Mouse (Mus musculus): ENCODE measurements around the gene F2rl1.

The F2rl1 gene

DNA sequence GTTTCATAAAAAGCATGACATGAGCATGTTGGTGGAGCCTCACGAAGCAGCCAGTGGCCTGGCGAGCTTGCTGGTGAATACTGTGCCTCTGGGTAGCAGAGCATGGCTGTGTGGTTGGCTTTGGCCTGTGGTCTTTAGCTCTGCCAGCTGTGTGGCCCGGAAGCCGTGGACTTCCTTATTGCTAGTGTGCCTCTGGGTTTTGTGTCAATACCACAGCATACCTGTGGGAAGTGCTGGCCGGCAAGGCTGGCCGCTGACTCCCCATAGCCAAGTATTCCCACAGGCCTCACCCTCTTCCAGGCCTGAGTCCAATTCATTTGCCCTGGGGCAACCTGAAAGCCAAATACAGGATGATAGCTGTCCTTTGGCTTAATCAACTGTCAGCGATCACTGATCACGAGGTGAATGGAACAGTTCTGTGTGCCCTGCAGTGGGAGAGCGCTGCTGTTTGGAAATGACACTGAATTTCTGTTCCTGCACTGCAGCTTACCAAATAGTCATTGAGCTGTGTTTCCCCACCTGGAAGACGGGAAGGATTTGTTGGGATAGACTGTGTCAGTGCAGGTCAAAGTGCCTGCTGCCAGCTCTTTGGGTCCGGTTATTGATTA lies 29.0 kb upstream of the F2rl1 start:
- 0 out of 2 replicates have a peak, but pooled peaks cover 5% of the 10 kb centered on the region for H3K27me3 ChIP-seq (ENCODE audit: insufficient read depth, low read length)
- H3K9me3 ChIP-seq (ENCODE audit: low read length), result peaks cover 35% of the 10 kb centered on the region
- no peak for TF ChIP-seq NANOG (IDR thresholded peaks at IDR 0.05; ENCODE audit: borderline replicate concordance, low read length)
- no peak for TF ChIP-seq CTCF (conservative IDR thresholded peaks at IDR 0.05; ENCODE audit: low read length)
- no peak for TF ChIP-seq POU5F1 (IDR thresholded peaks at IDR 0.05; ENCODE audit: borderline replicate concordance, low read length)
- H3K4me3 ChIP-seq (replicated peaks; ENCODE audit: low read length), result no peak overlapping the region
- H3K36me3 ChIP-seq (ENCODE audit: insufficient read depth, low read length), result no peaks in the 10 kb centered on the region
- H3K4me1 ChIP-seq (replicated peaks; ENCODE audit: low read depth, low read length), result peaks cover 27% of the 10 kb centered on the region

DNA sequence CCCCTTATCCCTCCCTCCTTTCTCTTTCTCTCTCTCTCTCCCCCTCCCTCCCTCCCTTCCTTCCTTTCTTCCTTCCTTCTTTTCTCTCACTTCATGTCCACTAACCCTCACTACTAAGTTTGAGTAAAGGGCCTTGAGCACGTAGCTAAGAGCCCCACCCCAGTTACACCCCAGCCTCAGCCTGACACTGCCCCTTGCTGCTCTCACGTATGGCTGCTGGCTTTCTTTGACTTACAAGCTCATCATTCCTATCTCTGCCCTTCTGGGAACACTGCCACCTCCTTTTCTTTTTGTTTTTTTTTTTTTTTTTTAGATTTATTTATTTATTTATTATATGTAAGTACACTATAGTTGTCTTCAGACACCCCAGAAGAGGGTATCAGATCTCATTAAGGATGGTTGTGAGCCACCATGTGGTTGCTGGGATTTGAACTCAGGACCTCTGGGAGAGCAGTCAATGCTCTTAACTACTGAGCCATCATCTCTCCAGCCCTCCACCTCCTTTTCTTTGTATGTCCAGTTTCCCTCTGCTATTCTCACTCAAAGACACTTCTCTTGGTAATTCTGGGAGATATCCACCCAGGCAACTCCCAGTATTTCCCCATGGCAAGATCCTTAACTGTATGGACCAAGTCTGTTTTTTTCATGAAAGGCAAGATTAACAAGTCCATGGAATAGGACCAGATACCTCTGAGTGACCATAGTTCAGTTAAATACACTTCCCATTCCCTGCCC lies 25.8 kb upstream of the F2rl1 start:
- Histone ChIP-seq H3K4me3 (replicated peaks; ENCODE audit: low read length) (no peak overlapping the region), H3K9me3 (ENCODE audit: low read length) (peaks cover 21% of the 10 kb centered on the region), H3K4me1 (replicated peaks; ENCODE audit: low read depth, low read length) (peaks cover 44% of the 10 kb centered on the region), H3K27me3 (ENCODE audit: insufficient read depth, low read length) (peaks cover 9% of the 10 kb centered on the region; the same call in 1 of the 2 replicates), H3K36me3 (ENCODE audit: insufficient read depth, low read length) (no peaks in the 10 kb centered on the region)
- TF ChIP-seq NANOG (IDR thresholded peaks at IDR 0.05; ENCODE audit: borderline replicate concordance, low read length) (no peak), POU5F1 (IDR thresholded peaks at IDR 0.05; ENCODE audit: borderline replicate concordance, low read length) (no peak), CTCF (conservative IDR thresholded peaks at IDR 0.05; ENCODE audit: low read length) (no peak)

DNA sequence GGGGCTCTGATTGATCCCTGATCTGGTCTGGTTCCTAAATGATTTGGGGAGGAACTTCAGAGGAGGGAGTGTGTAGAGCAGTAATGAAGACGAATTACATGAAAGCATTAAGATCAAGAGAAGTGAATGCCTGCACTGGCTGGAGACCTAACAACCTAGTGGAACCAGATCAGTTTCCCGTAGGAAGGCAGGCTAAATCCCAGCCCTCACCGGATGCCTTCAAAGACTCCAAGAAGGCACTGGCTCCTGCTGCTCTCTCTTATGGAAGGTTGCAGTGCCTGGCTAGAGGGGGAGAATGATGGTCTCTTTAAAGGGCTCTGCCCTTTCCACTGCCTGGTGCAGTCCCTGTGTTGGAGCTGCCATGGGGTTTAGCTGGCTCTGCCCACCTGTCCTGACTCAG lies 24.4 kb upstream of the F2rl1 start:
- Histone ChIP-seq H3K27me3 (ENCODE audit: insufficient read depth, low read length) (peaks cover 9% of the 10 kb centered on the region; the same call in 1 of the 2 replicates), H3K9me3 (ENCODE audit: low read length) (peaks cover 7% of the 10 kb centered on the region), H3K4me1 (replicated peaks; ENCODE audit: low read depth, low read length) (peaks cover 48% of the 10 kb centered on the region), H3K36me3 (ENCODE audit: insufficient read depth, low read length) (no peaks in the 10 kb centered on the region), H3K4me3 (replicated peaks; ENCODE audit: low read length) (no peak overlapping the region)
- TF ChIP-seq POU5F1 (IDR thresholded peaks at IDR 0.05; ENCODE audit: borderline replicate concordance, low read length), result no peak
- TF ChIP-seq CTCF (conservative IDR thresholded peaks at IDR 0.05; ENCODE audit: low read length), result no peak
- TF ChIP-seq NANOG (IDR thresholded peaks at IDR 0.05; ENCODE audit: borderline replicate concordance, low read length), result no peak

DNA sequence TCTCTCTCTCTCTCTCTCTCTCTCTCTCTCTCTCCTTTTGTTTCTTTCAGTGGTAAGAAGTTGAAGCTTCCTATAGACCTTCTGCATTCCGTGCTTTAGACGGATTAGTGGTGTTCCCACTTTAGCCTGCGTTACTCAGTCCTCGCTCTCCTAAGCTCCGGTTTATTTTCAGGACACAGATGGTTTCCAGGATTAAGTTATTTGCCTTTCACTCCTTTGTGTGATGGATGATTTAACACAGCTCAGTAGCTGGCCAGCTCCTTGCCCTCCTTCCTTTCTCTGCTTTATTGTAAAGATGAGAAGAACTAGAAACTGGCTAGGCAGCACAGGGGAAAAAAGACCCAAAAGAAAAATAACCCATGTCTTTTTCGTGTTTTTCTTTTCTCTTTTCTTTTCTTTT lies 23.8 kb upstream of the F2rl1 start:
- Histone ChIP-seq H3K27me3 (ENCODE audit: insufficient read depth, low read length) (peaks cover 9% of the 10 kb centered on the region; the same call in 1 of the 2 replicates), H3K4me3 (replicated peaks; ENCODE audit: low read length) (no peak overlapping the region), H3K9me3 (ENCODE audit: low read length) (peaks cover 1% of the 10 kb centered on the region; the same call in 1 of the 2 replicates), H3K4me1 (replicated peaks; ENCODE audit: low read depth, low read length) (peaks cover 48% of the 10 kb centered on the region), H3K36me3 (ENCODE audit: insufficient read depth, low read length) (no peaks in the 10 kb centered on the region)
- TF ChIP-seq NANOG (IDR thresholded peaks at IDR 0.05; ENCODE audit: borderline replicate concordance, low read length), result no peak
- no peak for TF ChIP-seq POU5F1 (IDR thresholded peaks at IDR 0.05; ENCODE audit: borderline replicate concordance, low read length)
- no peak for TF ChIP-seq CTCF (conservative IDR thresholded peaks at IDR 0.05; ENCODE audit: low read length)

DNA sequence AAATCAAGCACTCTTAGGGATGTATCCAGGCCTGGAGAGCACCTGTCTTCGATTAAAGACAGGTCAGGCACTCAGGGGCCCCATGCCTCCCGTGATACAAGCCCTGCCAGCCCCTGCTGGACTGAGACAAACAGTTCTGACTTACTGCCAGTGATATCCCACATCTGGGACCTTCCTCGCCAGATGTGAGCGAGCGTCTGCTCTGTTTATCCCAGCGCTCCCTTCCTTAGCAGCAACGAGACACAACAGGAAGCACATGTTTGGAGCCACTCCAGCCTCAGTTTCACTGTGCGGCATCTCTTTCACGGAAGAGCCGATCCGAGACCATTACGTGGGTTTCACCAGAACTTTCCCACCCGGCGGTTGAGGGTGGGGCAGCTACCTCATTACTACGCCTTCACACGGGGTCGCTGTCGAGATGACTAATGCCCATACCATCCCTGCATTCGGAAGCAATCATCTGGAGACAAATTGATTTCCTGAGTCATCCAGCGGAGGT lies 23.3 kb upstream of the F2rl1 start:
- peak overlapping the region; percentile 45 for H3K4me3 ChIP-seq (replicated peaks; ENCODE audit: low read length)
- no peak for TF ChIP-seq POU5F1 (IDR thresholded peaks at IDR 0.05; ENCODE audit: borderline replicate concordance, low read length)
- no peak for TF ChIP-seq NANOG (IDR thresholded peaks at IDR 0.05; ENCODE audit: borderline replicate concordance, low read length)
- no peak for TF ChIP-seq CTCF (conservative IDR thresholded peaks at IDR 0.05; ENCODE audit: low read length)
- no peaks in the 10 kb centered on the region for H3K36me3 ChIP-seq (ENCODE audit: insufficient read depth, low read length)
- H3K9me3 ChIP-seq (ENCODE audit: low read length), result no peaks in the 10 kb centered on the region
- peaks cover 48% of the 10 kb centered on the region for H3K4me1 ChIP-seq (replicated peaks; ENCODE audit: low read depth, low read length)
- peaks cover 9% of the 10 kb centered on the region; the same call in 1 of the 2 replicates for H3K27me3 ChIP-seq (ENCODE audit: insufficient read depth, low read length)

DNA sequence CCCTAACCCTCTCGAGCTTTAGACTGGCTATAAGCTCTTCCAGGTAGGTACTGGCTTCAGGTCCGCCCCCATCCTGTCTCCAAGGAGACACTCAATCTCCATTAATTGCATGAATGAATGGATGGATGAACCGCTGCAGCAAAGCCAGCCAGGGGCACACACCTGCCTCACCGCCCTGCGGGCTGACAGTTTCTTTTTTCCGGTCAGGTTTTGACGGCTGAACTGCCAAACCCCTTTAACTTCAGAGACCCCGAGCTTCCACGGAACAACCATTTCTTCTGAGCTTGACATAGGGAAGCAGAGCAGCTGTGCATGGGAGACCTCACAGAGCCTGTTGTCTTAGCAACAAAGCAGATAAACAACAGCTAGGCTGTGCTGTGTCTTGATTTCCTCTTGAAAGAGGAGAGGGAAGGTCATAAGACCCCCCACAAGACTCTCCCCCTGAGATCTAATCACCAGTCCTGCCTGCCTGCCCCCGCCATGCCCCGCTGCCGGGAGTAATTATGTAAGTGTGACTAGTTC lies 22.1 kb upstream of the F2rl1 start:
- no peaks in the 10 kb centered on the region for H3K9me3 ChIP-seq (ENCODE audit: low read length)
- H3K4me3 ChIP-seq (replicated peaks; ENCODE audit: low read length), result peak overlapping the region; percentile 20
- H3K4me1 ChIP-seq (replicated peaks; ENCODE audit: low read depth, low read length), result peaks cover 48% of the 10 kb centered on the region
- H3K27me3 ChIP-seq (ENCODE audit: insufficient read depth, low read length), result peaks cover 9% of the 10 kb centered on the region; the same call in 1 of the 2 replicates
- H3K36me3 ChIP-seq (ENCODE audit: insufficient read depth, low read length), result no peaks in the 10 kb centered on the region
- no peak for TF ChIP-seq NANOG (IDR thresholded peaks at IDR 0.05; ENCODE audit: borderline replicate concordance, low read length)
- no peak for TF ChIP-seq CTCF (conservative IDR thresholded peaks at IDR 0.05; ENCODE audit: low read length)
- TF ChIP-seq POU5F1 (IDR thresholded peaks at IDR 0.05; ENCODE audit: borderline replicate concordance, low read length), result no peak

DNA sequence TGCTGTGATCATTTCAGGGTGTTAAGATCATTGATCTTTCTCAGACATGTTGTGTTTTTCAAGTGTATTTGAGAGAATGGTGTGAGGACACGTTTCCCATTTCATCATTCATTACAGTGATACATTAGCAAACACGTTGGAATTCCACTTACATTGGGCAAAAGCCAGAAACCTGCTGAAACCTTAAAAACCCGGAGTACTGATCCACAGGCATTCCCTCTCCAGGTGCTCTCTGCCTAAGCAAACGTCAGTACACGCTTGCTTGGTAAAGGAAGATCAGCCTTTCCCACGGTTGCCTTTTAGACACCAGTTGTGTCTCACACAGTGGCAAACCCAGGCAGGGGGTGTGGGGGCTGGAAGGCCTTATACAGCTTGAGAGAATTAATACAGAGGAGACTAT lies 21.2 kb upstream of the F2rl1 start:
- Histone ChIP-seq H3K36me3 (ENCODE audit: insufficient read depth, low read length) (no peaks in the 10 kb centered on the region), H3K4me1 (replicated peaks; ENCODE audit: low read depth, low read length) (peaks cover 41% of the 10 kb centered on the region), H3K4me3 (replicated peaks; ENCODE audit: low read length) (no peak overlapping the region), H3K9me3 (ENCODE audit: low read length) (no peaks in the 10 kb centered on the region), H3K27me3 (ENCODE audit: insufficient read depth, low read length) (peaks cover 9% of the 10 kb centered on the region; the same call in 1 of the 2 replicates)
- TF ChIP-seq NANOG (IDR thresholded peaks at IDR 0.05; ENCODE audit: borderline replicate concordance, low read length) (no peak), POU5F1 (IDR thresholded peaks at IDR 0.05; ENCODE audit: borderline replicate concordance, low read length) (no peak), CTCF (conservative IDR thresholded peaks at IDR 0.05; ENCODE audit: low read length) (no peak)

DNA sequence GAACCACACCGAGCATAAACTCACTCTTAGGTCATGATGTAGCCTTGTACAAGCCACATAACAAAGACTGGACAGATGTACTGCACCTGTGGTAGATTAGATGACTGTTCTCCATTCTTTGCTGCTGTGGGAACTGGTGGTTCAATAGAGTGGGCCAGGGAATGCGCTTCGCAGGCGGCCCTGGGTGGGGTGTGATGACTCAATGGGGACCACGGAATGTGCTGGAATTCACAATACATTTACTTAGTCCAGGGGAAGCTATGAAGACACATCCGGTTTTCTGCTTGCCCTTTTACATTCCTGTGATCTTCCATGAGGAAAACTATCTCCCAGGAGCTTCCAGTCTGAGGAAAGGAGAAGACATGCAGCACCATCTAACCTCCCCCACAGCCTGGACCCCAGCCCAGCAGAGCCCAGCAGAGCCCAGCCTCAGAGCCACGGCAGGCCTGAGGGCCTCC lies 20.7 kb upstream of the F2rl1 start:
- no peaks in the 10 kb centered on the region for H3K36me3 ChIP-seq (ENCODE audit: insufficient read depth, low read length)
- no peaks in the 10 kb centered on the region for H3K9me3 ChIP-seq (ENCODE audit: low read length)
- no peak overlapping the region for H3K4me3 ChIP-seq (replicated peaks; ENCODE audit: low read length)
- H3K27me3 ChIP-seq (ENCODE audit: insufficient read depth, low read length), result peaks cover 9% of the 10 kb centered on the region; the same call in 1 of the 2 replicates
- peaks cover 41% of the 10 kb centered on the region for H3K4me1 ChIP-seq (replicated peaks; ENCODE audit: low read depth, low read length)
- TF ChIP-seq CTCF (conservative IDR thresholded peaks at IDR 0.05; ENCODE audit: low read length) (no peak), NANOG (IDR thresholded peaks at IDR 0.05; ENCODE audit: borderline replicate concordance, low read length) (no peak), POU5F1 (IDR thresholded peaks at IDR 0.05; ENCODE audit: borderline replicate concordance, low read length) (no peak)

Measured in E14TG2a.4 (cell line).